Mouse (Mus musculus): Measurements from ENCODE around the gene Lingo2.
"Not testable (repeated sequence)": the region's sequence is repeated elsewhere in the genome, so short reads cannot be mapped to it uniquely, and the experiment has no call there.

Lingo2 gene

GRCm38 (mm10) chr4:35845140-35845539 is 1106.4 kb downstream of the Lingo2 start:
- no peak for DNase-seq (ENCODE audit: low read depth, low spot score)

GRCm38 (mm10) chr4:35844518-35844917 is 1107.0 kb downstream of the Lingo2 start:
- no peak for DNase-seq (ENCODE audit: low read depth, low spot score)

- no peak for DNase-seq (ENCODE audit: low read depth, low spot score)
These were observed 1128.2 kb downstream of the Lingo2 start for GRCm38 (mm10) chr4:35823322-35823870.

- DNase-seq (ENCODE audit: low read depth, low spot score) = no peak
These were observed 1130.8 kb downstream of the Lingo2 start for GRCm38 (mm10) chr4:35820701-35821100.

- no peak for DNase-seq (ENCODE audit: low read depth, low spot score)
These were observed 1136.8 kb downstream of the Lingo2 start for GRCm38 (mm10) chr4:35814698-35815097.

- DNase-seq (ENCODE audit: low read depth, low spot score) = no peak
These were observed 1143.9 kb downstream of the Lingo2 start for GRCm38 (mm10) chr4:35807497-35808210.

GRCm38 (mm10) chr4:35806881-35807464 is 1144.6 kb downstream of the Lingo2 start:
- no peak for DNase-seq (ENCODE audit: low read depth, low spot score)

- DNase-seq (ENCODE audit: low read depth, low spot score) = no peak
These were observed 1167.2 kb downstream of the Lingo2 start for GRCm38 (mm10) chr4:35784255-35784921.

GRCm38 (mm10) chr4:35770810-35771209 is 1180.7 kb downstream of the Lingo2 start:
- DNase-seq (ENCODE audit: low read depth, low spot score) = no peak

- DNase-seq (ENCODE audit: low read depth, low spot score) = no peak
These were observed 1184.6 kb downstream of the Lingo2 start for GRCm38 (mm10) chr4:35766905-35767304.

- no peak for DNase-seq (ENCODE audit: low read depth, low spot score)
These were observed 1190.4 kb downstream of the Lingo2 start for GRCm38 (mm10) chr4:35761181-35761580.

- DNase-seq (ENCODE audit: low read depth, low spot score) = no peak
These were observed 1199.3 kb downstream of the Lingo2 start for GRCm38 (mm10) chr4:35752121-35752860.

GRCm38 (mm10) chr4:35746693-35747092 is 1204.9 kb downstream of the Lingo2 start:
- no peak for DNase-seq (ENCODE audit: low read depth, low spot score)

GRCm38 (mm10) chr4:35724774-35725173 is 1226.8 kb downstream of the Lingo2 start:
- DNase-seq (ENCODE audit: low read depth, low spot score) = no peak

GRCm38 (mm10) chr4:35704126-35704525 is 1247.4 kb downstream of the Lingo2 start:
- no peak for DNase-seq (ENCODE audit: low read depth, low spot score)

- no peak for DNase-seq (ENCODE audit: low read depth, low spot score)
These were observed 1248.9 kb downstream of the Lingo2 start for GRCm38 (mm10) chr4:35702661-35703060.

- DNase-seq (ENCODE audit: low read depth, low spot score) = no peak
These were observed 1256.4 kb downstream of the Lingo2 start for GRCm38 (mm10) chr4:35695137-35695522.

GRCm38 (mm10) chr4:35694360-35695136 is 1257.0 kb downstream of the Lingo2 start:
- no peak for DNase-seq (ENCODE audit: low read depth, low spot score)

- no peak for DNase-seq (ENCODE audit: low read depth, low spot score)
These were observed 1261.0 kb downstream of the Lingo2 start for GRCm38 (mm10) chr4:35690521-35690920.

GRCm38 (mm10) chr4:35688498-35689240 is 1262.9 kb downstream of the Lingo2 start:
- DNase-seq (ENCODE audit: low read depth, low spot score) = not testable (repeated sequence)

Measured in CD4-positive, CD25-positive, alpha-beta regulatory T cell, adult 2 months (primary cell).